Mouse (Mus musculus): ENCODE results near the gene Igf1r.
A peak's percentile ranks its signal among the peaks of the same experiment; 100 is the strongest.

Gene Igf1r

DNA sequence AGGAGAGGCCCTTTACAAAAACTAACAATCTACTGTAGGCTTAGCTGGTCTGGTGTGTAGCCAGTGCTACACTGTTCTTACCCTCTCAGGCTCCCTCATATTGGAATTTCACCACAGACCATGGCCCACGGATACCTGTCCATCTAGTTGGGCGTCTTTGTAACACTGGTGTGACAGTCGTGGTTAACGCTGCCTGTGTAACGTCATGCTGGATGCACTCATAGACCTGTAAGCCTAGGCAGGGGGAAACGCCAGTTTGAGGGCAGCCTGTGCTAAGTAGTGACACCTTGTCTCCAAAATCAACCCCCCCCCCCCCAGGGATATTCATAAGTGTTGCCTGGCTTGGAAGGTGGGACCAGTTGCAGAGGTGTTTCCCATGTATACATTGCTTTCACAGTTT, 4.7 kb downstream of the Igf1r start:
- DNase-seq (ENCODE audit: low read depth, low spot score) = no peak

DNA sequence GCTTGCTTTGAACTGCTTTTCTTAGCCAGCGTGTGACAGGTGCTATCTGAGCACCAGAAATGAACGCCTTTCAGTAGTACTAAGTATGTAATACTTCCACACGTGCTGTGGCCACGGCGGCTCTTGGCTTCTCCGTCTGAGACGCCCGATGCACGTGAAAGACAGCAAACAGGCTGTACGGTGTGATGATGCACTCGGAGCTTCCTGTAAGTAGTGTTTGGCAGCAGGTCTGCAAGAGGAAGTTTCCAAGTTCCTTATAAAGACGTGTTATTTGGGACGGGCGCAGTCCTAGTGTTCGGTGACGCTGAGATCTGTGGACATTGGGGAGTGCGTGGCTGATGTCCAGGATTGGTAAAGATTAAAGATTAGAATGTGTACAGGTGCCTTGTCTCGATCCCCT, 5.4 kb downstream of the Igf1r start:
- peak; percentile 51 for DNase-seq (ENCODE audit: low read depth, low spot score)

DNA sequence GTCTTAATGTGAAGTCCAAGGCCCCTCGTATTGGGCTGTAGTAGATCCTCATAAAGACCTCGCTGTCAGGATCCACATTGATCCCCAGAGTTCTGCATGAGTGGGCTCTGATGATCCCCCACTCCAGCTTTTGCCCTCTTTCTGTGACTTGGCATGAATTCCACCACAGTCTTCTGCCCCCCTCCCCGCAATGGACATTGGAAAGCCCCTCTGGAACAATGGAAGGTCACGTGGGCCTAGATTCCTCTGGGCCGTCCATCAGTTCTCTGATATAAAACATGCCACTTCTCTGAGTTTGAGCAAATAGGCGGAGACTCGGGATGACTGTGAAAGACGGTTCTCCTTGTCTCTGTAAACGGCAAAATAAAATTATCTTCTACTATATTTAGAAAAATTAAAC, 8.1 kb downstream of the Igf1r start:
- DNase-seq (ENCODE audit: low read depth, low spot score) = no peak

DNA sequence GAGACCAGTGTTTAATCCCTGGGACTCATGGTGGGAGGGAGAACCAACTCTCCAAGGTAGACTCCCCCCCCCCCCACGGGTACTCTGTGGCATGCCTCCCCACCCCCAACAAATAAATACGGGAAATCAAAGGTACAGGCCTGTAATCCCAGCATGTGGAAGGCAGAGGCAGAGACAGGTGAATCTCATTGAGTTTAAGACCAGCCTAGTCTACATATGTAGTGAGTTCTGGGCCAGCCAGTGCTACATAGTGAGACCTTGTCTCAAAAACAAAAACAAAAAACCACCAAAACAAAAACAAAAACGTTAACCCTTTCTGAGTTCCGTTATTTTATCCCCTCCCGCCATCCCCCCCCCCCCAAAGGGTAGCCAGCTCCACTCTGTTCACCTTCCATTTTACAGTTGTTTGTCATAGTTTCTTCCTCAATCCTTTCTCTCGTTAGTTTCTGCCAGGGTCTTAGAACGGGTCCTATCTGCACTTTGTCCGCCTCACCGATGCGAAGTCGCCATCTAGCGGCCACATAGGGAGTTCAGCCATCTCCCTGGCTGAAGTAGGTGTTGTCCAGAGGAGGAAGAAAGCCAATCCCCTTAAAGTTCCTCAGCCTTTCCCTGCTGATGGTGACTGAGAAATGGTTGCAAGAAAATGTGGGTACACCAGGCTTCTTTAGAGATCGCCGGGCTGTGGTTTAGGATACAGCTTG, 9.1 kb downstream of the Igf1r start:
- DNase-seq (ENCODE audit: low read depth, low spot score) = peak; percentile 63

DNA sequence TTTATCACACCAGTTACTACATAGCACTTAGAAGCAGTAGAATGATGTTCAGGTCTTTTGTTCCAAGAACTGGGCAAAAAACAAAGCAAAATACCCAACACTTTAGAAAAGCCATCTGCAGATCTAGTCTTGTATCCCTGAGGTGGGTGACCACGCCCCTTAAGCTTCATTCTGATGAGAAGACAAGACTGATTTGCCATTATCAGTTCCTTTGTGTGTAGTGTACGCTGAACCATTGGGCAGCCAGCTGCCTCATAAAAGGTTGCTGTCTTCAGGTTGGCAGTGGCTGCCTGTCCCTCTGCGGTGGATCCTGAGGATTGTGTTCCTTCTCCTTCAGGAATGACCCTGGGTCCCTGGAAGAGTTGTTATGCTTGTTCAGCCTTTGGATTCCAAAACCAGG, 11.1 kb downstream of the Igf1r start:
- no peak for DNase-seq (ENCODE audit: low read depth, low spot score)

DNA sequence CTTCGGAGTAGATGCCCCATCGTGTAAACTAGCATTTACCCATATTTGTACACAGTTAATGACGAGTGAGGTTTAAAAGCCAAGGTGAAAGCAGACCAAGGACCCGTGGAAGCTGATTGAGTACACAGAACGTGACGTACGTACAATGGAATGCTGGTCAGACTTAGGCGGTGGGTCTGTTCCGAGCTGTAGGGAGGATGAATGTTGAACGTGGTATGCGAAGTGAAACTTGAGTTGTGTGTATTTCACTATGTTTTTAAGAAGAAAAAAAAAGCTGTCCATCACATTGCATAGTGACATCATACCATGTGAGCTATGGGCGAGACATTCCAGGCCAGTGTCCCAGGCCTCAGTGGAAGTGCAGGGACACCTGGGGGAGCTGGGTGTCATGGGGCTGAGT, 15.8 kb downstream of the Igf1r start:
- no peak for DNase-seq (ENCODE audit: low read depth, low spot score)

DNA sequence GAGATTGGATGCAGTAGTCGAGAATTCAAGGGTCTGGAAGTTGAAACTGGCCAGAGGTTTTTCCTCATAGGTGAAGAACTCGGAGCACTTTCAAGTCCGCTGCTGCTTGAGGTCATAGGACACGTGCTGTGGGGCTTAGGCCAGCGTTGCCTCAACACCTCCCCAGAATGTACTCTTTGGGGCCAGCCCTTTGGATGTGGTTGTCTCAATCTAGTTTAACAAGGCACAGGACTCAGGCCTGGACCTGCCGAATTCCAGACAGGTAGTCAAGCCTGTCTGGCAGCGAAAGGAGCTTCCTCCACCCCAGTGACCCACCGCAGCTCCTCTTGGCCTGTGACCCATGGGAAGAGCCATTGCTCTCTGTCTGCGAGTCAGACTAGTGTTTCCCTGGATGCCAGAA, 16.4 kb downstream of the Igf1r start:
- no peak for DNase-seq (ENCODE audit: low read depth, low spot score)

DNA sequence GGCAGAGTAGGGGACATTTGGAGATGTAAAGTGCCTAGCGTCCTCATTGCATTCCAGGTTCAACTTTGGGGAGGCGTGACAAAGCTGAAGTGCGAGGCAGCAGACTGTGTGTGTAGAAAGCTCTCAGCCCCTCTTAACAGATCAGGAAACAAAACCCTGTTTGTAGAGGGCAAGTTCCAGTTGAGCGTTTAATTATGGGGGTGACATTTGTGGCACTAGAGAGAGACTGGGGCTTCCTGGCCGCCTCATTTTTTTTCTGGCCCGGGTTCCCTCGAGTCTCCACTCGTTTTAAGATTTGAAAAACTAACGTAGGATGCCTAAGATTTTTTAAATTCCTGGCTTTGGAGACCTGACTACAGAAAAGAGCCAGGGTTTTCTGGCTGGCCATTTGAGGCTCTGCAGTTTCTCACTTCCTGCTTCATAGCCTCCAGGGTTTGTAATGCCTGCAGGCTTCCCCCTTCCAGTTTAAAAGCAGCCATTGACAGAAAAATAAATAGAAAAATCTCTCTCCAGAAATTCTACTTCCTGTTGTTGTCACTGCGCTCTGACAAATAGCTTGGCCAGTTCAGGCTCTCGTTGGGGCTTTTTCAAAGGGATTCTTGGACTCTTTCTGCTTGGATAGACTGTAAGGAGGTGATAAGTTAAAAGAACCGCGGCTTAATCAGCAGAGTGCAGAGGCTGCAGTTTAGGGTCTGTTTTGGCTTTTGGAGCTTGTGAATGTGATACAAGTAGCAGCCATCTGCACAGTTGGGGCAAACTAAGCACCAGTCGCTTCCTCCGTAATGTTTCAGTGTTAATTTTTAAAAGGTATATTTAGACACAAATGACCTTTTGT, 20.8 kb downstream of the Igf1r start:
- no peak for DNase-seq (ENCODE audit: low read depth, low spot score)

DNA sequence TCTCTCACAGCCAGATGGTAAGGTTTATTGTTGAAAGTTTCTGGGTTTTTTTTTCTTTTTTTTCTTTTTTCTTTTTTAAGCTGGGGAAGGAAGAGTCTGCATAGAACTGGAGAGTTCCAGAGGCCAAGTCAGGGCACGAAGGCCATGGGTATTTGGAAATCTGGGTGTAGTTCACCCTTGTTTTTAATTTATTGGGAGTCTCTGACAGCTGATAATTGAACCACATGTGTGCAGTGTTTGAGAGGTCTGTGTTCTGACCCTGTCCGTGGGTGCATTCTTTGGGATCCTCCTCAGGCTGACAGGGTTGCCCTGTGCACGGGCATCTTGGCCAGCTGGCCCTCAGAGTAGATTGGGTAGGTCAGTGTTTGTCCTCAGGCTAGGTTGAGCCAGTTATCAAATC, 29.3 kb downstream of the Igf1r start:
- no peak for DNase-seq (ENCODE audit: low read depth, low spot score)

DNA sequence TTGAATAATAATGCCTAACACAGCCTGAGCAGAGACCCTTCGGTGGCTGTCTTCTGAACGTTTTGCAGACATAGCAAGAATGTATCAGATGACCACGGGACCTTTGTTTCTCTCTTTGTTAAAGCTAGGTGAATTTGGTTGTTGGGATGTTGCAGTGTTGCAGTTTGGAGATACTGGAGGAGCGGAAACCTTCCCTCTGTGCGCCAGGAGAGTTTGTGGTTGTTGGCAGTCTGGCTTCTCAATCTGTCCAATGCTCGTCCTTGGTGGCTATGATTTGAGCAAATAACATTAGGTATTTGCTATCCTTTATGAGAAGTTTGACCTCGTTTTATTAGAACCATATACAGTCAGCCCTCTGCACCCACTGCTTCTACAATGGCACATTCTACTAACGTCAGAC, 30.2 kb downstream of the Igf1r start:
- DNase-seq (ENCODE audit: low read depth, low spot score) = no peak

DNA sequence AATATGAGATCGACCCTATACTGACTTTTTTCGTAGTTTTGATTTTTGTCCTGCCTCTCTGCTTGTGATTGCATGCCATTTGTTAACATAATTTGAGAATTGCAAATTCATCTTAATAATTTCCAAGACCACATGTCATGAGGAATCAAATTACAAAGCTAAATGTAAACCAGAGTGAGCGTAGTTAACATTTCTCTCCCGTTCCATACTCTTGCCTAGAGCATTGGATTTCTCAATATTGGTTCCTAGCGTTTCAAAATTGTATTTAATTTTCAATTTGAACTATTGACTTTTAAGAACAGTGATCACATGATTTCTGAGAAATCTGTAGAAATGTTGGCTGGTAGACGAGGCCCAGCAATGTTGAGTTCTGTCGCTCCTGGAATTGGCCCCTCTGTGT, 30.8 kb downstream of the Igf1r start:
- no peak for DNase-seq (ENCODE audit: low read depth, low spot score)

DNA sequence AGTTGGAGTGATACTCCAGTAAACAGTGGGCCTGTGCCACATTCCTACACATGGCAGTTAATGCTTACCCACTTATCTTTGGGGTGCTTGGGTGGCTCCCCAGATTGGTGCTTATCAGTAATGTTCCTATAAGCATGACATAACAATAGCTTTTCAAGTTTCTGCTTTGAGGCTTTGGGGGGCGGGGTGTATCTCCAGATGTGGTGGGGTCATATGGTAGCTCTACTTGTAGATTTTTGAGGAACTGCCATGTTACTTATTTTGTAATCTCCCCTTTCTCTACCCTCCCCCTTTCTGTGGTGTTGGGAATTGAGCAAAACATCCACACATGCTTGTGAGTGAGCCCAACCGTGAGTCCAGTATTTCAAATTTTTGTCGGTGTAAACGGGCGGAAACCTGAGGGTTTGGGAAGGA, 32.4 kb downstream of the Igf1r start:
- no peak for DNase-seq (ENCODE audit: low read depth, low spot score)

DNA sequence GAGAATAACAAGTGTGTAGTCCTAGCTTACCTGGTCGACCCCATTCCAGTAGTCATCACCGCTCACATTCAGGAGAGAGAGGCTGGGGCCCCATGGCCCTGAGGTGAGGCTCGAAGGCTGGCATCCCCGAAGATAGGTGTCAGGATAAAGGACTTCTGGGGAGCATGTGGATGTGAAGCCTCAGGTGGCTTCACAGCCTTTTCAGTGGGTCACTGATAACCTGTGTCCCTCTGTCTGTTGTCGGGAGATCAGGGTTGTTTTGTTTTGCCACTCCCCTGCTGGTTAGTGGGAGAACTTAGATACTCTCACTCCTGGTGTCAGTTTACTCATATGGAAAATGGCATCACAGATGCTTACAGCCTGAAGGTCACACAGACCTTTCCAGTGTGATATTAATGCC, 32.9 kb downstream of the Igf1r start:
- no peak for DNase-seq (ENCODE audit: low read depth, low spot score)

DNA sequence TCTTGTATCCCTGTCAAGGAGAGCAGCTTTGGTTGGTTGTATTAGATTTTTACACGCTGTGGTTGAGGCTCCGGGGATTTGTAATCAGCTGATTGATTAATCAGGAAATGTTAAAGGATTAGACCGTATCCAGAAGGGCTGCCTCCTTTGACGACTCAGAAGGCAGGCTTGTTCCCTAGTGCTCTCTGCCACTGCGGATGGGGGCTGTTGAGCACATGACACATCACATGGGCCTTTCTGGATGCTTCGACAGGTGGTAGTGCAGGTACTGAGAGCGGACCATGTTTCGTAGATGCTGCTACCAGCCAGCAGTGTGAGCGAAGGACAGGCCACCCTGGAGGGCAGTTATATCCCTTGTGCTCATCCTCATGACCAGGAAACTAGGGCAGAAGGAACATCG, 33.6 kb downstream of the Igf1r start:
- no peak for DNase-seq (ENCODE audit: low read depth, low spot score)

DNA sequence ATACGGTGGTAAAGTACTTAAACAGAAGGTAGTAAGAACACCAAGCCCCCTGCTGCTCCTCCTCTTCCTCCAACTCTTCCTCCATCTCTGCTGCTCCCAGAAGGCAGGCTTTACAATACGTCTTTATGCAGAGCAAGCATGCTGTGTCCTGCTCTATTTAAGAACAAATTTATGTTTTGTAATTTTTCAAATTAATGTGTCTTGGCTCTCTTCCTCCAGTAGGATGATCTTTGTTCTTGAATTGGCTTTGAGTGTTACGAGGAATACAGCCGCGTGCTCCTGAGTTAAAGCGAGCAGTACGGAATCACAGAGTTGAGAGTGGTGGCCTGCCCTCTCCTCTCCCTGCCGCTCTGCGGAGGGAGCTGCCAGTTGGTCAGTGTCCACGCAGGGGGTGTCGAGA, 34.2 kb downstream of the Igf1r start:
- DNase-seq (ENCODE audit: low read depth, low spot score) = no peak

DNA sequence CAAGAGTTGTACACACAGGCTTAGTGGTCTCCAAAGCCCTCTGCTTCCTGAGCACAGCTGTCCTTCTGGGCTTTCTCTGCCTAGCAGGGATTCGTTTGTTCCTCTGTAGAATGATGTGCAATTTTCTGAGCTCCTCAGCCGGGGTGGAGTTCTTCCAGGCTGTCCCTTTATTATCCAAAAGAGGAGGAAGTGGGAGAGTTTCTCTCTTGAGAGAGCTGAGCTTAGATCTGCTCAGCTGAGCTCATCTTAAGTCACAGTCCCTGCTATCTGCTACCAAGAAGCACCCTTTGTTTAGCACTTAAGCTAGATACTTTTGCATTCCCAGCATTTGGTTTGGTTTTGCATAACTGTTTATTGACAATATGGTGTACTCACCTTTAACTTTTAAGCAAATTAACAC, 36.7 kb downstream of the Igf1r start:
- no peak for DNase-seq (ENCODE audit: low read depth, low spot score)

DNA sequence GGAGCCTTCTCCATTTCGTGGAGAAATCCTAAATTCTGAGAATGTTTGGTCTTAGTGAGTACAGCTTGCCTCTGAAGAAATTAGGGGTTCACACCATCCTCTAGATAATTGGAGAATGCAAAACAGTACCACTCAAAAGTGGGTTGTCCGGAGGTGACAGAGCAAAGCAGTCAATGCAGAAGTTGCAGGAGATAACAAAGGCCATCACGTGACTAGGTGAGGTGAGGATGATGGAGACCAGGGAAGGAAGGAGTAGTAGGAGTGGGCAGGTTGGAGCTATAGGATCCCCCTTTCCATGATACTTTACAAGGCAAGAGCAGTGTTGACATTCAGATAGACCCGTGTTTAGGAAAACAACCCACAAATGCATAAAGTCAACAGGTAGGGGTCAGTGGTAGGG, 41.0 kb downstream of the Igf1r start:
- DNase-seq (ENCODE audit: low read depth, low spot score) = no peak

DNA sequence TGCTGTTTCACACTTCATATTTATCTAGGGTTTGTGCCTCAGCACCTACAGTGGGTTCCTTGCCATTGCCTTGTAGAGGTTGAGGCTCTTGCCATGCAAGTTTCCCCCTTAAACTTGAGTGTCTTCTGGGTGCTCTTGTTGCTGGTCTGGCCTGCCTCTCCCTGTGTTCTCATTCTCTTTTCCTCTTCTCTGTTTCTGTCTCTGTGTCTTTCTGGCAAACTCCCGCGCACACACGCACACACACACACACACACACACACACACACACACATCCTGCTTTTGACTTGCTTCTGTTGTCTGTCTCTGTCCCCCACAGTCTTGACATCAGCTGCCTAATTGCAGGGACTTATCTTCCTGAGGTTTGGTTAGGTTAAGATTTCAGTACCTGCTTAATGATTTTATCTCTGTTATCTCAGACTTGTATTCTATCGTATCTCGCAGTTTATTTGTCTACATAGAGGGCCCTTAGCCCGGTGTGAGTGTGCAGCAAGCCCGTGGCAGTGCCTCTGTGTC, 41.8 kb downstream of the Igf1r start:
- peak; percentile 33 for DNase-seq (ENCODE audit: low read depth, low spot score)

DNA sequence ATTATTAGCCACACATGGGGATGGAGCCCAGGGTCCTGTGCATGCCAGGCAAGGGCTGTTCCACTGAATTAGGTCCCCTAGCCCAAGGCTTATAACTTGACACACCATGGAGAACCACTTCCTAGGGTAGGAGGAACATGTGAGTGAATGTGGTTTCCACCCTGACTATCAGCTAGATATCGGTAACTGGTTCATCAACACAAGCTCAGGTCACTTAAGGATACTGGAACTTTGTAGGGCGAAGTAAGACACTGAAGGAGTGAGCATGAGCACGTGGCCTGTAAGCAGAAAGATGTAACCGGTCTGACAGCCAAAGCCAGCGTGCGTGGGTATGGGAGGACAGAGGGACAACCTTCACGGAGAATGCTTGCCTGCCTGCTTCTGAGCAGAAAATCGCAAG, 42.6 kb downstream of the Igf1r start:
- no peak for DNase-seq (ENCODE audit: low read depth, low spot score)

DNA sequence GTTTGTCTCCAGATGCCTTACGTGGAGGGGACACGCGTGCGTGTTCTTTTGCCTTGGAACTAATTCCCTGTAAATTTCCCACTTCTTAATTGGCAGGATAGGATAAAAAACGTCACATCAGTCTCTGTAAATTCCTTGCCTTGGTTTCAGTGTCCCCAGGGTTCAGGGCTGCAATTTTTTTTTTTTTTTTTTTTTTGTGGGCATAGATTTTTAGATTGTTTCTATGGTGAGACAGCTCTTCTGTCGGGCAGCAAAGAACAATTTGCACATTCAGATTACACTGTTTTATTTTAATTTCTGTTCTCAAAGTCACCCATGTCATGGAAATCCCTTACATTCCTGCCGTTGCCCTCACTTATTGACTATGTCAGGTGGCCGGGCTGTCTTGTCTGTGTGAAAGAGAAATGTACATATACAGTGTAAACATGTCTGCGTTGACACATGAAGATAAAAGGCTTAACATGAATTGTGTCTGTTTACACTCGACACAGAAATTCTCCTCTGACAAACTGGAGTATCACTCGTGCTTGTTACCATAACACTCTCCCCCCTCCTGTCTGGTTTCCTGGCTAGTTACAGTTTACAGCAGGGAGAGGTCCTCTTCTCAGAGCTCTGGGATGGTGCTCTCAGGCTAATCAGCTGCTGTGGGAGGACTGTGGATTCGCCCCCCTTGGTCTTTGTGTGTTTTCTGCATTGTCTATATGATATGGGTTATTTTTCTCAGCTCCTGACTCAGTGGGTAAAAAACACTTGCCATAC, 43.8 kb downstream of the Igf1r start:
- DNase-seq (ENCODE audit: low read depth, low spot score) = no peak

DNA sequence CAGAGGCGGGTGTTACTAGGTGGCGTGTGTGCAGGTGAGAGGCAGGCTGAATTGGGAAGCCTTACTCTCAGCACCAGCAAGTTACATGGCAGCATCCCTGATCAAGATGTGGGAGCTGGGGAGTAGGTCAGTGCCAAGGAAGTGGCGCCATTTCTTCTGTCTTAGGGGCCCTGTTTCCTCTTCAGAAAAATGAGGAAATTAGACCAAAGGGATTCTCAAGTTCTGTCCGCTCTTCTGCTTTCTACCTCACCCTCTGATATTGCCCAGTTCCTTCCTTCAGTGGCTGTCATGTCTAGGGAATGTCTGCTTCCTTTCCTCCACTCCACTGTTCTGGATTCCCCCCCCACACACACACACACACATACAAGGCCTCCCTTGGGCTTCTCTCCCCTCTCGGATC, 48.6 kb downstream of the Igf1r start:
- no peak for DNase-seq (ENCODE audit: low read depth, low spot score)

DNA sequence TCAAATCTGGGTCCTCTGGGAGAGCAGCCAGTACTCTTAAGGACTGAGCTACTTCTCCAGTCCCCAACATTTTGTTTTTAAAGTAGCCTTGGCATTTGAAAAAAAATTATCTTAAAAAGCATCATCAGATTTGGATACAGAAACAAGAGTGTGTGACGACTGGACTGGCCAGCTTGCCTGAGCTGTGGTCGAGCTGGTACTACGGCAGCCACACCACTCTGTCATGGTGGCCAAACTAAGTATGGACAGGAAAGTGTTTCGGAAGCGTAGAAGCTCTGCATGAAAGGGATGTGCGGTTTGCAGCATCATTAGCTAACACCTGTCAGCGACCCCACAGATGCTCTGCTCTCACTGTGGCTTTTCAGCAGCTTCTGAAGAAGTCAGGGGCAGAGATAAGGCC, 53.4 kb downstream of the Igf1r start:
- no peak for DNase-seq (ENCODE audit: low read depth, low spot score)
